Mouse (Mus musculus) megakaryocyte-erythroid progenitor cell, adult 5-6 weeks (primary cell): ENCODE data around the gene Mfap1a. TPM values are rescaled to one million over a fixed set of nuclear protein-coding genes. Genes with fewer than 3 reads are reported as not detected.
"Not testable (repeated sequence)": the region's sequence is repeated elsewhere in the genome, so short reads cannot be mapped to it uniquely, and the experiment has no call there.

ENCODE experiments used
- ATAC-seq: replicated peaks from 2 replicates; pipeline ENCODE4 v1.8.0; 2016; ENCODE audit warnings: mild to moderate bottlenecking, inconsistent platforms; ENCODE audit not compliant: severe bottlenecking, poor library complexity, low FRiP score, low TSS enrichment
- total RNA-seq, 2 experiments: library from RNA; stranded (forward) in 1 of 2; stranded (reverse) in 1 of 2; fragments of 200-1000, 215-1000 nt in 1 of 2; fragments of >200 nt in 1 of 2; fragmentation: Nextera tagmentation in 1 of 2; gene quantifications; 2 replicates each; pipeline ENCODE4 v1.2.3; 2014 to 2017

Mfap1a gene
- total RNA-seq, 2 experiments from 2014 or later = 18.6 to 34.0 TPM

- ATAC-seq = peak; percentile 70
Measured at GRCm38 (mm10) chr2:121480498-121480897, 26.0 kb downstream of the Mfap1a start.

- no peak for ATAC-seq
Measured at GRCm38 (mm10) chr2:121477491-121478266, 28.8 kb downstream of the Mfap1a start.

DNA sequence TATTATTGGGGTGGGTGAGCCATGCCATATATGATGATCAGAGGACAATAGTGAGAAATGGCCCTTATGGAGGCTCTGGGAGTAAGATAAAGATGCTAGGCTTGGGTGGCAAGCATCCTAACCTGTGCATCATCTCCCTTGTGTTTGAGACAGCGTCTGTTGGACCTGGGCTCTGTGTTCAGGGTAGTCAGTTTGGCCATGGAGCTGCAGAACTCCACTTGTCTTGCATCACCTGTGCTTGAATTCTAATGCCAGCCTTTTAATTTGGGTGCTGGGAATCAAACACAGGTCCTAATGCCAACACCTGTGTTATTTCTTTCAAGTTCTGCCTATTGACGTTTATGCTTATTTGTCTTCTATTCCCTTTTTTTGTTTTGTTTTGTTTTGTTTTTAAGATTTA lies 31.2 kb downstream of the Mfap1a start:
- ATAC-seq = not testable (repeated sequence)

DNA sequence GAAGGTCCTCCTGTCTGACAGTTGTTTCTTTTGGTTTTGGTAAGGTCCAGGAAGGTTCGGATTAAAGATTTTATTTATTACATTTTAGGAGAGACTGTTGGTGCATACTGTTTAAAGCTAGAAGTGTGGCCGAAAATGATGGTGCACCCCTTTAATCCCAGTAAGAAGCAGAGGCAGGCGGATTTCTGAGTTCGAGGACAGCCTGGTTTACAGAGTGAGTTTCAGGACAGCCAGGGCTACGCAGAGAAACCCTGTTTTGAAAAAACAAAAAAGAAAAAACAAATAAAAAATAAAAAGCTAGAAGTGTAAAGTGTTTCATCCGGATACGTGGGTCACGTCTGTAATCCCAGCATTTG lies 32.3 kb downstream of the Mfap1a start:
- ATAC-seq = peak; percentile 23

DNA sequence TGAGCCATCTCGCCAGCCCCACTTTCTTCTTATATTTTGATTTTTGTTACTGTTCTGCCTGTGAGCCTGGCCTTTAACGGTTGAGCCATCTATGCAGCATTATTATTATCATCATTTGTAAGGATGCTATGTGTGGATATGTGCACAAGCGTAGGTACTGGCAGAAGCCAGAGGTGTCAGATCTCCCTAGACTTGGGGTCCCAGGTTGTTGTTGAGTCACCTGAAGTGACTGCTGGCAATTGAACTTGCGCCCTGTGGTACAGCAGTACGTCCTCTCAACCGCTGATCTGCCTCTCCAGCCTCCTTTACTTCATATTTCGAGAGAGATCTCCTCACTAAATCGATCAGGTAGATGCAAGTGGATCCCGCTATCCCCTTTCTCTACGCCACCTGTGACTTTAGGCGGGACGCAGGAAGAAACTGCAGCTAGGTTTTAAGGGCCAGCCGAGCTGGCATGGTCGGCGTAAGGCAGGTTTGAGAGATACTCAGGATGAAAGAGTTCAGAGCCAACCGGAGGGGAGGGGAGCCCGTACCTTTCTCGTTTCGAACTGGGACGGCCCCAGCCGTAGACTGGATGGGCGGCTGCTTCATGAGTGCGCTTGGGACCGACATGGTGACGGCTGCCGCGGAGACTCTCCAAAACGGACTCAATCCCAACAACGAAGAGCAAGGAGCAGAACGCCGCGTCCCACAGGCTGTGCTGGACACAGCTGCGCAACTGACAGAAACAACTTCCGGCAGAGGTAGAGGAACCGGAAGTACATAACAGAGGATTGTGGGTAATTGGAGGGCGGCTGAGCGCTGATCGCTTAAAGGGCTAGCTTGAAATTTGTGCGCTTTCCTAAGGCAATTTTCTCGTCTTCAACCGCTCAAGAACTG lies 32.9 kb downstream of the Mfap1a start, which contains the start of gene Mfap1b:
TSS of gene Mfap1b (minus strand) at position 767 of the 879 bp plus-strand sequence.
- ATAC-seq = peak; percentile 96

GRCm38 (mm10) chr2:121472783-121473182 lies 33.7 kb downstream of the Mfap1a start:
- ATAC-seq = peak; percentile 51

GRCm38 (mm10) chr2:121468982-121469381 lies 37.5 kb downstream of the Mfap1a start:
- ATAC-seq = peak; percentile 55

- no peak for ATAC-seq
Measured at GRCm38 (mm10) chr2:121460071-121460470, 46.4 kb downstream of the Mfap1a start.

DNA sequence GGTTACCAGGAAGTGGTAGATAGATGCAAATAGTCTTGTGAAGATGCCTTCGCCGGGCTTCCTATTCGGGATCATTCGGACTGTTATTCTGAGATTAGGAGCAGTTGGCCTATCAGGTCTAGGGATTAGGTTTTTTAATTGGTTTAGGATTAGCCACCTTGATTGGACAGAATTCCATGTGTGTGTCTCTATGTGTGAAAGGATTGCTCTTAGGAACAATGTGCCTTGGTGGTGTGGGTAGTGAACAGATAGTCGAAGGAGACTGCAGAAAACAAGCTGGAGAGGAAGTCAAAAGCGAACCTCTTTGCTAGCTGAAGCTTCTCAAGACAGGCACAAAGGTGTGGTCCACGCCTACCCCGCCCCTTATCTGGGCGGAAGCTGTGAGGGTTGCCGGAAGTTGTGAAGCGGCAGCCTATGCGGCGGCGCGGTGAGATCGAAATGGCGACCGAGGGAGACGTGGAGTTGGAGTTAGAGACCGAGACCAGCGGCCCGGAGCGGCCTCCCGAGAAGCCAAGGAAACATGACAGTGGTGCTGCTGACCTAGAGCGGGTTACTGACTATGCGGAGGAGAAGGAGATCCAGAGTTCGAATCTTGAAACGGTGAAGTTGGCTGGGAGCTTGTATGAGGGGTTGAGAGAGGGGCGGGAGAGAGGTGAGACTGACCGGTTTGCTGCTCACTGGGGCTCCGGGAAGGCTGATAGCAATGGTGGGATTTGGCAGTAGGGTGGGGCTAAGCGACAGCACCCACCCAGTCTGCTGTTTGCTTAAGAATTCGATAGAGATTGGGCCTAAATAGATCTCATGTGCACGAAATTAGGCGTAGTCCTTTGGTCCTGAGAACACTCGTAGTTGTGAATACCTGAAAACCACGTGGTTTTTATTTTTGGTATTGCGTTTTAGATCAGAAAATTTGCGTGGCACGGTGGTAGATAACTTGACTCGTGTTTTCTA lies 49.5 kb downstream of the Mfap1a start, which contains the start of gene Serinc4:
TSS of gene Serinc4 (minus strand) at position 90 of the 951 bp plus-strand sequence.
- ATAC-seq = peak; percentile 97

DNA sequence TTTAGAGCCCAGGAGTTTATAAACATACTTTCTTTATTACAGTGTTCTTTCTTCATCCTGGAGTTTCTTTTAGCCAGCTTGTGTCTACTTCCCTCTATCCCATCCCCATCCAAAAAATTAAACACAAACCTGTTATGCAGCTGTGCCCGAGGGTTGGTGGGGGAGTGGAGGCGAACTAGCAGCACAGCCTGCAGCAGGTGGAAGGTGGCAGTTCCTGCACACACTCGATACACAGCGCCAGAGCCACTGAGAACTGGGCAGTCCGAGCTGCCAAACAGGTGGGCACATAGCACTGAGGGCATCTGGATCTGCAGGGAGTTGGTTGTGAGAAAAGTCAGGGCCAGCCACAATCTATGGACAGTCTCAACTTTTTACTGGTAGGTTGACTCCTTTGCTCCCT lies 50.9 kb downstream of the Mfap1a start:
- no peak for ATAC-seq

- no peak for ATAC-seq
Measured at GRCm38 (mm10) chr2:121453917-121454316, 52.5 kb downstream of the Mfap1a start.

GRCm38 (mm10) chr2:121452990-121453389 lies 53.5 kb downstream of the Mfap1a start, which contains the start of gene Hypk:
Gene Hypk, plus strand, starts transcription at chr2:121453290.
- no peak for ATAC-seq

DNA sequence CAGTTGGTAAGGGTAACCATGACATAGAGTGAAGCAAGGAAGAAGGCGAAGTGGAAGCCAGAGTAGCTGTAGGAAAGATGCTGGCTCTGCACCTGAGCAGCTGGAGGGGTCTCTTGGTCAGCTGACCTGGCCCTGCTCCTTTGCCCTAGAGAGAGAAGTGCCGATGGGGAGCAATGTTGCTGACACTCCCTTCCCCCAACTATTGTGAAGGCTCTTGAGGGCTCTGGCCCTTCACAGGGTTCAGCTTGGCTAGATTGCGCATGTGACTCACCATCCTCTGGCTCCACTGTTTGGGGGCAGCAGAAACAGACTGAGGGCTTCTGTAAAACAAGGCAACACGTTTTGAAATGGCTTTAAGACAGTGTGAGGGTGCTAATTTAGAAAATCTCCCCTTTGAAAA lies 54.1 kb downstream of the Mfap1a start:
- no peak for ATAC-seq

GRCm38 (mm10) chr2:121450093-121450492 lies 56.4 kb downstream of the Mfap1a start:
- ATAC-seq = no peak

DNA sequence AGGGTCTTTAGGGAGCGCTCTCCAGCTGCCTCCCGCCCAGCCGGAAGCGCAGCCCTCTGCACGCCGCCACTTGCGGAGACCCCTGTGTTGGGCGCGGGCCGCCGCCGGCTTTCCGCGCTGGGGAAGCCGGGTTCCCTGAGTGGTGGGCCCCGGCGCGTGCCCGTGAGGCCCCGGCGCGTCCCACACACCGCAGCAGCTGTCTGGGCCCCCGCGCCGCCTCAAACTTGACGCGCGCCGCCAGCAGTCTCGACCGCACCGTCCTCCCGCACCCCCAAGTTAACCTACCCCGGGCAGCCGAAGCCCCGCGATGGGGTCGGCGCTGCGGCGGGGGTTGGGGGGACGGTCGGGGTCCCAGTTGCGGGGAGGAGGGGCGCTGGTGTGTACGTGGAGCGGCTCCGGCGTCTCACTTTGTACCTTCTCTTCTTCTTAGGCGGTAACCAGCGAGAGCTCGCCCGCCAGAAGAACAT lies 56.9 kb downstream of the Mfap1a start:
- ATAC-seq = no peak

DNA sequence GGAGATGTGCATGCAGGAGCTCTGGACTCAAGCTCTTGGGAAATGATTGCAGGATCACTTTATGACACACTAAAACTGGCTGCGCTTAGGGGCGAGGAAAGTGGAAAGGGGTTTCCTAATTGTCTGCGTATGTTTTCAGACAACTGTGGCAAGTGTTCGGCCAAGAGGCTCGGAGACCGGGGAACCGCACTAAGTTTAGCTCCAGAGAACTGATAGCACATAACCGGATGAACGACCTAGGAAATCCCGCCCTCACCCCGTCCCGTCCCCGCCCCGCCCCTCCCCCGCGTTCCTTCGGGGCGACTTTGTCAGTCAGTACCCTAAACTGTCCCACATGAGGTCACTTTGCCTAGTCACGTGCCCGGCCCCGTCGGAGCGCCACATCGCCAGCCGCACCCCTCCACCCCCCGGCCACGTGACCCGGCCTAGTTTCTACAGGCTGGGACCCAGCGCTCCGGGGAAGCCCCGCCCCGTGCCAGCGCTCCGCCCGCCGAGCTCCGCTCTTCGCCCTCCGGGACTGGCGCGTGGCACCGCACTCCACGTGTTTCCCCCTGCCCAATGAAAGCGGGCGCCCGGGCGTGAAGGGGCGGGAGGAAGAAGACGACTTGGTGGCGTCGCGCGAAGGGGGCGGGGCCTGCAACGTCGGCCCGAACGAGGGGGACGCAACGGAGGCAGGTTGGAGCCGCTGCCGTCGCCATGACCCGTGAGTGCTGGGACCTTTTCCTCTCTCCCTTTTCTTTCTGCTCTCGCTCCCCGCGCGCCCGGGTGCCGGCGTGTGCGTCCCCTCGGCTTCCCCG lies 57.5 kb downstream of the Mfap1a start, which contains the start of gene Serf2:
TSS of gene Serf2 (plus strand) at position 457 of the 797 bp plus-strand sequence.
- peak; percentile 95 for ATAC-seq

DNA sequence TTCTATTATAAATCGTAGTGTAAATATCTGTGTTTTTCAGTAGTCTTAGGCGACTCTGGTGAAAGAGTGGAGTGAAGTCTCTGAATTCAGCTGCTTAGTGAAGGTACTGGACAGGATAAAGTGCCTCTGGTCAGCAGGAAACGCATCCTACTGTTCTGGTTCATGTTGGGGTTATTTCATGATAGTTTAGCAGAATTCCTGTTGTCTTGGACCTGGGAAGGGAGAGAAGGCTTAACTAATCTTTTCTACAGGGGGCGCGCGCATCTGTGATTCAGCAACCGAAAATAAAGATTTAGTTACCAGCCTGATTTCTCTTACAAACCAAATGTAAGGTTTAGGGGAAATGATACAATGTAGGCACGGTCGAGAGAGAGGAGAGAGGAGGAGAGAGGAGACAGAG lies 58.3 kb downstream of the Mfap1a start:
- no peak for ATAC-seq

DNA sequence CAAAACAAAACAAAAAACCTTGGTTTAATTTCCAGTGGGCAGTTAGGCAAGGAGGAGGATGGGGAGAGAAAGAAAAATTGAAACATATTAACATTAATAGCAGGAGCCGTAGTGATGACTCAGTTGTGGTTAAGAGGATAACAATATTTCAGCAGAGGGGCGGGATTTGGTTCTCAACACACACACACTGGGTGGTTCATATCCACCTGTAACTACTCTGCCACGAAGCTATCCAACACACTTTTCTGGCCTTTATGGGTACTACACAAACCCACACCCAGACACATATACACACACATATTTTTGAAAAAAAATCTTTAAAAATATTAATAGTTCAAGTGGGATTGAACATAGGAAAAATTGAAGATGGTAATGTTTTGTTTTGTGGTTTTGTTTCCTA lies 59.5 kb downstream of the Mfap1a start:
- no peak for ATAC-seq
